Mouse (Mus musculus) inflammation-experienced regulatory T-cells, adult 6 months (primary cell): ENCODE results near the gene Nefh. TPM values are rescaled to one million over a fixed set of nuclear protein-coding genes. Genes with fewer than 3 reads are reported as not detected.

ENCODE experiments used
- ATAC-seq: one replicate; pipeline ENCODE4 v1.8.0; 2017
- polyA plus RNA-seq, 3 experiments: library from polyadenylated mRNA; unstranded; fragments of 100-300 nt; shearing (Covaris generic); gene quantifications; one replicate each; pipeline ENCODE4 v1.2.1; 2017

Gene Nefh
- polyA plus RNA-seq, 3 experiments from 2014 or later, result 6.4 to 7.0 (median 6.4) TPM

- ATAC-seq, result no peak
Observed at GRCm38 (mm10) chr11:4949256-4950044, 1.6 kb upstream of the Nefh start.

GRCm38 (mm10) chr11:4948792-4949191, 928 bp upstream of the Nefh start:
- ATAC-seq, result no peak

- peak; percentile 83 for ATAC-seq
Observed at GRCm38 (mm10) chr11:4946947-4947812, 684 bp downstream of the Nefh start.

- no peak for ATAC-seq
Observed at GRCm38 (mm10) chr11:4946530-4946929, 1.3 kb downstream of the Nefh start.

GRCm38 (mm10) chr11:4936243-4936642, 11.6 kb downstream of the Nefh start:
- ATAC-seq, result no peak

- no peak for ATAC-seq
Observed at GRCm38 (mm10) chr11:4931009-4931601, 16.8 kb downstream of the Nefh start.

DNA sequence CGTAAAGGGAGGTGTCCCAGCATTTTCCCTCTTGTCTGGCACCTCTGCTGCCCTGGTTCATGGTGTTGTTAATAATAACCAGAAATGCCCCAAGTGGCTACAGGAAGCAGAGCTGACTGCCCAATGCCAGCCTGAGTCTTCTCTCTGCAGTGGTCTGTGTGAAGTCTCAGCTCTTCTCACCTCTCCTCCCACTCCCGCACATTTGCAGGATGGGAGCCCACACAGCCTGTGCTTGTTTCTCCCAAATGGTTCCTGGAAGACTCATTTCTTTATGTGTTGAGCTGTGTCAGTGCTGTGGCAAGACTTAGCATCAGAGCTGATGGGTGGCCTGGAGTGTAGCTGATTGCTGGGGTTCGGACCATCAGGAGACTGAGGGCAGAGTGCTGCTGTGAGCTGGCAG, 20.6 kb downstream of the Nefh start:
- ATAC-seq, result no peak

GRCm38 (mm10) chr11:4921751-4922150, 26.1 kb downstream of the Nefh start:
- no peak for ATAC-seq

DNA sequence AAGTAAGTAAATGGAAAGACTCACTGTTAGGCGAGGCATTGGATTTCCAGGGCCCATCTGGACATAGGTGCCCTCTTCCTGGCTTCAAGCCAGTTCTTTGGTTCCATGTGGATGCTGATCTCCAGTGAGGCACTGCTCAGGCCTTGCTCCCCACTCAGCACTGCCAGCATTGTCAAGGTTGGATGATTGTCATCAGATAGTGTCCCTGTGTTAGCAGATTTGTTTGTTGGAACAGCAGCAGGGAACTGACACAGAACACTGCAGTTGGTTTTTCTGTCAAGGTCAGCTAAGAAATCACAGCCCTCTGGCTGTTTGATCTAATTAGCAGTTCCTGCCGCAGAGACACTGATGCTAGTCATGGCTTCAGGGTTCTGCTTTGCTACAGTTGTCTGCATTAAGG, 26.6 kb downstream of the Nefh start:
- ATAC-seq, result no peak

DNA sequence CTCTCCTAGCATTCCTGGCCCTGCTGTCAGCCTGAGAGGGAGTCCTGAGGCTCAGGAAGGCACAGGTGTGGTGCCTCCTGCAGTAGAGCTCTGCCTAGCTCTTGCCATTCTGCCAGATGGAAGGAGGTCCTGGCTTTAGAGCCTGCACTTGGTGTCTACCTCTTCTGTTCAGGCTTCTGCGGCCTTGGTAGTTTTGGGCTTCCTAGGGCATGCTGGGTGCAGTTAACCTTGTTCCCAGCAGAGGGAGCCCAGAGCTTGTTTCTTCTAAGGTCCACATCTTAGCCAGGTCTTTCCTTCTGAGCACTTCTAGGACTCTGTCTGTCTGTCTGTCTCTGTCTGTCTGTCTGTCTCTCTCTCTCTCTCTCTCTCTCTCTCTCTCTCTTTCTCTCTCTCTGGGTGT, 31.8 kb downstream of the Nefh start:
- no peak for ATAC-seq

GRCm38 (mm10) chr11:4906231-4906630, 41.6 kb downstream of the Nefh start:
- ATAC-seq, result no peak

- ATAC-seq, result no peak
Observed at GRCm38 (mm10) chr11:4901956-4902355, 45.9 kb downstream of the Nefh start.

GRCm38 (mm10) chr11:4900437-4900836, 47.4 kb downstream of the Nefh start:
- no peak for ATAC-seq

- peak; percentile 94 for ATAC-seq
Observed at GRCm38 (mm10) chr11:4894848-4895816, 52.7 kb downstream of the Nefh start, which contains the start of gene Thoc5. Thoc5 (plus strand) TSS chr11:4895320.

Other genes with a start within 250 kb of the Nefh start
- gene Uqcr10, start 243.7 kb downstream of the Nefh start, polyA plus RNA-seq, result 100 to 1,000 TPM; 424 to 529 (median 465) TPM
- gene Zmat5, start 243.4 kb downstream of the Nefh start, polyA plus RNA-seq, result 100 to 1,000 TPM; 125 to 146 (median 127) TPM
- gene Cabp7, start 201.3 kb downstream of the Nefh start, polyA plus RNA-seq, result under 1 TPM in 2 of 3 experiments, not detected in 1; 0.34 to 0.37 TPM
- gene Nf2, start 98.5 kb downstream of the Nefh start, polyA plus RNA-seq, result 10 to 100 TPM; 18.7 to 22.5 (median 19.3) TPM
- 10 to 100 TPM; 39.9 to 64.8 (median 57.5) TPM for gene Nipsnap1, start 74.1 kb downstream of the Nefh start, polyA plus RNA-seq
- 10 to 100 TPM; 32.7 to 43.7 (median 36.2) TPM for gene Thoc5, start 52.7 kb downstream of the Nefh start, polyA plus RNA-seq
- 10 to 100 TPM; 48.9 to 55.5 (median 50.0) TPM for gene Ap1b1, start 38.8 kb upstream of the Nefh start, polyA plus RNA-seq
- gene Rasl10a, start 110.1 kb upstream of the Nefh start, polyA plus RNA-seq, result not detected
- under 1 TPM; 0.58 to 0.94 (median 0.91) TPM for gene Gas2l1, start 117.3 kb upstream of the Nefh start, polyA plus RNA-seq
- gene Rhbdd3, start 150.9 kb upstream of the Nefh start, polyA plus RNA-seq, result 1 to 10 TPM; 3.3 to 4.6 (median 4.6) TPM
- gene Ewsr1, start 151.2 kb upstream of the Nefh start, polyA plus RNA-seq, result 100 to 1,000 TPM; 136 to 174 (median 140) TPM
- gene Emid1, start 204.2 kb upstream of the Nefh start, polyA plus RNA-seq, result under 1 TPM in 1 of 3 experiments, not detected in 2; 0.83 TPM